Comparison of ENCODE assay signal across 10 mouse cellular contexts in the genomic region with DNA sequence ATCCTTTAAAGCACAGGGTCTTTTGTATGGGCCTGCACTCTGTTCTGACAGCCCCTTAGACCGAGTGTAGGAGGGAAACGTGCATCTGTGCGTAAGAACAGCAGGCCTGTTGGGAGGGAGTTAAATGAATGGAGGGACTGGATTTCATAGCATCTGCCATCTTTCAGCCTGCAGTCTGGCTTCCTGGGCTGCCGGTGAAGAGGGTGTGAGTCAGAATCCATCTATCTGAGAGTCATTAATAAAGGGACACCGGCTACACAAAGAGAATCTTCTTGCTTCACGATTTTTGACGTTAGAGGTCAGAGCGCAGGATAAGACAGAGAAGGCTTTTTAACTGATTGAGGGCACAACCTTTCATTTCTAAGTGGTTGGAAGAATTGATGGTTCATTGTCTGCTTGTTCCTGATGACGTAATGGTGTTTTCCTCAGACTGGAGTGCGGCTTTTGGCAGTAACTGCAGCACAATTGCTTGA. TPM values are rescaled to one million over a fixed set of nuclear protein-coding genes. Genes with fewer than 3 reads are reported as not detected.
DNase-seq lines count a peak whose midpoint lies in the region; ATAC-seq and TF ChIP-seq lines count a peak whose summit lies in the region.
"Had no signal": no experiment of that assay in that cellular context is flagged by ENCODE, and none has a peak within 500 bp of the region (broad histone marks: within the 10 kb centered on the region; RNA-seq: fewer than 3 reads in every experiment).

No protein-coding gene starts in this region.

- peak overlapping the region; percentile 7 for H3K4me3 ChIP-seq in gastrocnemius, adult 2 months
- H3K4me3 ChIP-seq in cortical plate, adult 2 months (ENCODE audit: insufficient read depth, low read length), result no peak overlapping the region
- peak overlapping the region; percentile 1; the same call in 1 of the 2 replicates for H3K4me3 ChIP-seq in layer of hippocampus, adult 2 months
- no peak overlapping the region for H3K4me3 ChIP-seq in limb, embryonic 10.5 days

- TF ChIP-seq CTCF in gastrocnemius, adult 2 months (IDR thresholded peaks at IDR 0.05), result no peak
- TF ChIP-seq CTCF in cortical plate, adult 2 months (IDR thresholded peaks at IDR 0.05; ENCODE audit: extremely low read depth, insufficient read depth, low read length), result no peak
- no peak for TF ChIP-seq CTCF in layer of hippocampus, adult 2 months (conservative IDR thresholded peaks at IDR 0.05)

- 84% methylated on average over 10 of the region's 10 CpGs for WGBS in limb, embryonic 10.5 days

- H3K27ac ChIP-seq in gastrocnemius, adult 2 months, result peak overlapping the region; percentile 51
- H3K27ac ChIP-seq in cortical plate, adult 2 months (ENCODE audit: insufficient read depth, low read length), result 0 out of 2 replicates have a peak overlapping the region, but pooled peaks have one; percentile 15
- peak overlapping the region; percentile 56 for H3K27ac ChIP-seq in layer of hippocampus, adult 2 months
- H3K27ac ChIP-seq in limb, embryonic 10.5 days, result no peak overlapping the region

- H3K9me3 ChIP-seq in limb, embryonic 10.5 days (replicated peaks), result no peaks in the 10 kb centered on the region

- intact Hi-C loops in gastrocnemius, adult 2 months (cut with DNase I), result no loop called here

- TF ChIP-seq POLR2A in cortical plate, adult 2 months (IDR thresholded peaks at IDR 0.05; ENCODE audit: extremely low read depth, insufficient read depth, low read length), result no peak

- no peak for DNase-seq in gastrocnemius, adult 2 months
- no peak for DNase-seq in gastrocnemius, adult 8-10 months (ENCODE audit: low spot score in 2 of 2)
- DNase-seq in 3T3-L1 (ENCODE audit: low read depth, low spot score), result peak; percentile 24
- DNase-seq in layer of hippocampus, adult 2 months (ENCODE audit: low spot score in 2 of 2), result peak; percentile 42 to 63
- no peak for DNase-seq in limb, embryonic 10.5 days (ENCODE audit: low spot score)
- no peak for DNase-seq in kidney, adult 11 months
- DNase-seq: gastrocnemius, postnatal 14 days had no signal

- no peaks in the 10 kb centered on the region for H3K27me3 ChIP-seq in limb, embryonic 10.5 days (ENCODE audit: low read depth, poor library complexity, severe bottlenecking)
- H3K27me3 ChIP-seq: CH12.LX had no signal

- no peak for ATAC-seq in erythroid progenitor cell, adult 5-6 weeks (replicated peaks; ENCODE audit: low FRiP score, poor library complexity, severe bottlenecking)

- H3K4me1 ChIP-seq in cortical plate, adult 2 months (ENCODE audit: control insufficient read depth, insufficient read depth, low read length), result peaks cover 2% of the 10 kb centered on the region; the same call in 1 of the 2 replicates
- H3K4me1 ChIP-seq in limb, embryonic 10.5 days, result no peaks in the 10 kb centered on the region

- H3K36me3 ChIP-seq in limb, embryonic 10.5 days, result peaks cover 17% of the 10 kb centered on the region

RNA-seq across cellular contexts. Expression of a gene that starts 46.2 kb away (rescaled TPM):
- 10 to 100 TPM; 45.9 to 50.5 TPM for total RNA-seq in gastrocnemius, adult 2 months (2021)
- 10 to 100 TPM; 45.8 to 55.5 (median 51.7) TPM for total RNA-seq in gastrocnemius, adult 8-10 months (2022)
- 55.3 and 58.8 TPM in 2 replicates for polyA plus RNA-seq in cortical plate, adult 2 months (2012; rRNA removed)
- total RNA-seq in layer of hippocampus, adult 2 months (2021), result 100 to 1,000 TPM in 1 of 2 experiments, 10 to 100 TPM in 1; 92.5 to 102 TPM
- polyA plus RNA-seq in limb, embryonic 10.5 days (2016; fragmentation: Nextera tagmentation; extraction: Ambion mirVana), result 79.5 and 90.1 TPM in 2 replicates
- 40.7 and 55.8 TPM in 2 replicates for total RNA-seq in erythroid progenitor cell, adult 5-6 weeks (2015; ENCODE audit: low replicate concordance)
- 34.4 and 45.4 TPM in 2 replicates for total RNA-seq in erythroid progenitor cell, adult 5-6 weeks (2017; ENCODE audit: low replicate concordance)

Comparison
In these comparisons a context has a peak if more than half of its experiments do, and no peak if none do; other contexts are left out.
1. DNase-seq: peak in 3T3-L1 (single experiment) and layer of hippocampus, adult 2 months (2 of 2); none in gastrocnemius, adult 2 months (single experiment), gastrocnemius, adult 8-10 months (0 of 2), limb, embryonic 10.5 days (single experiment) and kidney, adult 11 months (single experiment).
2. H3K4me3 ChIP-seq: peak in gastrocnemius, adult 2 months (single experiment) and layer of hippocampus, adult 2 months (single experiment); none in cortical plate, adult 2 months (single experiment) and limb, embryonic 10.5 days (single experiment).